Mouse (Mus musculus) right cerebral cortex, postnatal 25 days (tissue): ENCODE measurements around the gene Ccpg1.

Experiments
- DNase-seq: peaks from one replicate; pipeline ENCODE4 v3.0.0; 2022

The Ccpg1 gene

GRCm38 (mm10) chr9:72996806-72997205, 11.6 kb downstream of the Ccpg1 start:
- no peak for DNase-seq

GRCm38 (mm10) chr9:73000487-73000886, 15.3 kb downstream of the Ccpg1 start:
- no peak for DNase-seq

DNA sequence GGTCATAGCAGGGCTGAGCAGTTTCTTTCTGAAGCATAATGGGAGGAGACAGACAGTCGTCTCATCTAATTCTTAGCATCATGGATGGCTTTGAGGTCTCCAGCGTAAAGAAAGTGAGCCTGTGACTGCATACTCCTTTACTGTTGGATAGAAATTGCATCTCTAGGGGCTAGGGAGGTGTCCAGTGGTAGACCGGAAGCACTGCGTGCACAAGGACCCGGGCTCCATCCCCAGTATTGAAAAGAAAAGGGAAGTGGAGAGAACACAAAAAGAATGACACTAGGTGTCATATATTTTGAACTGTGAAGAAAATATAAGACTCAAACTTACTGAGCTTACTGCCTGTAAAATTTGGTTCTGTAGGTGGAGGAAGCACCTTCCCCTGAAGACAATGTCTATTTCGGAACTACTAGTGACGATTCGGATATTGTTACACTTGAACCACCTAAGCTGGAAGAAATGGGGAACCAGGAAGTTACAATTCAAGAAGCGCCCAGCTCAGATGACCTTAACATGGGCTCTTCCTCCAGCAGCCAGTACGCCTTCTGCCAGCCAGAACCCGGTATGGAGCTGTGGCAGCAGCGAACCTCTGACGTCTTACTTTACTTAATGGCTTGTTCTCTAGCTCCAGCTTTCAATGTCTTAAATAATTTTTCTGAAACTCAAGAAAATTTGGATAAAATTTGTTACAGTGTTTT, 16.2 kb downstream of the Ccpg1 start:
- no peak for DNase-seq

GRCm38 (mm10) chr9:73002177-73002576, 16.9 kb downstream of the Ccpg1 start:
- no peak for DNase-seq

- no peak for DNase-seq
Observed at GRCm38 (mm10) chr9:73004076-73004475, 18.8 kb downstream of the Ccpg1 start.

- no peak for DNase-seq
Observed at GRCm38 (mm10) chr9:73005106-73005505, 19.9 kb downstream of the Ccpg1 start.

DNA sequence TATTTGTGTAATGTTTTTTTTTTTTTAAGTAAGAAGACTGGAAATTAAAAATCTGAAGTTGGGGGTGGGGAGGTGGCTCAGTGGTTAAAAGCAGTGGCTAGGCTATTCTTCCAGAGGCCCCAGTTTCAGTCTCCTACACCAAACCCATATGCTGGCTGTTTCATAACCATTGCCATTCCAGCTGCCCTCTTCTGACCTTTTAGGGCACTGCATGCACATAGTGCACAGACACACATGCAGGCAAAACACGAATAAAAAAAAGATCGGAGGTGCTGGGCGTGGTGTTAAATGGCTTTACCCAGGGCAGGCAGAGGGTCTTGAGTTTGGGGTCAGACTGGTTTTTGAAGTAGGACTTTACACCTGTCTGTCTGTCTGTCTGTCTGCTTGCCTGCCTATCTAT, 20.9 kb downstream of the Ccpg1 start:
- no peak for DNase-seq

DNA sequence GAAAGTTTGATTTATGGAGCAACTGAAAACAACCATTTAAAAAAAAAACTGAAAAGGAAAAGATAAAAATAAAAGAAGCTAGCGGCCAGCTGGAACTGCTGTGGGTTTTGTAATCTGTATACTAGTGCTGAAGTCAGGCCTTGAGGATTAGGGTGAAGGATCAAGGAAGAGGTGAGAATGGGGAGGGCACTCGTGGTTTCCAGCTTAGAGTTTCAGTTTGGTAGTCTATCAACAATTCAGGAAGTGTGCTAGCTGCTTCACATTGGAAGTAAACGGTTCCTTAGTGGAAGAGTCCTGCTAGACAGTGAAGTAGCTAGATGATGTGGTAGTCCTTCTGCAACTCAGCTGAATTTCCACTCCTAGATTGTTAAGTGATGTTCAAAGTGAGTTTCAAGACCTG, 23.2 kb downstream of the Ccpg1 start:
- DNase-seq = no peak

GRCm38 (mm10) chr9:73012629-73013028, 27.4 kb downstream of the Ccpg1 start:
- DNase-seq = no peak

DNA sequence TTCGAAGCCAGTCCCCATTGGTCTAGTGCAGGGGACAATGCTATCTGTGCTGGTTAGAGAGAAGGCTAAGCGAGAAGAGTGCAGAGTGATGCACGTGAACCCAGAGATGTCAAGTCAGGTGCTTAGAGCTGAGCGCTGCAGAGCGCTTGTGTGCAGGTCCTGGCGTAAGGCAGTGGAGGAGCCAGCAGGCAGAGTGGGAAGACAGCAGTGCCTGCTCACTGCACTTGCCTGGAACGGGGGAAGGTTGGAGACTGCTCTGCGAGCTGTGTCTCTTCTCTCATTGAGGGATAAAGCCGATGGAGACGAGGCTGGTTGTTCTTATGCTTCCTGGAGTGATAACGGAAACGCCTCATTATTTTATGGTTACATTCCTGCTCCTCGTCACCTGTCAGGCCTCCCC, 29.5 kb downstream of the Ccpg1 start:
- DNase-seq = no peak

DNA sequence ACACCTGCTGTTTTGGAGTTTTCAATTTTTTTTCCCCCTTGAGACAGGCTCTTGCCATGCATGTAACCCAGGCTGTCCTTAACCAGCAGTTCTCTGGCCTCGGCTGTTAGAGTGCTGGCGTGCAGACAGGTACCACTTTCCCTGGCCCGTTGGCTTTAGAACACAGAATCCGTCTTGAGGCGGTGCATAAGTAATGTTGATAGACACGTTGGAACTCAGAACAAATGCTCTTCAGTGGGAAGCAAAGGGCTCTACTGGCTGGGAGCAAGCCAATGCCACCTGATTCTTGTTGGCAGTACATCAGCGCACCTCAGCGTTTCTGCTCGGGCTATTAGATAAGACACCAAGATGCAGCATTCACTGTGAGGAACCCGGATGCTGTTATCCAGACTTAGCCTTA, 34.6 kb downstream of the Ccpg1 start:
- no peak for DNase-seq

DNA sequence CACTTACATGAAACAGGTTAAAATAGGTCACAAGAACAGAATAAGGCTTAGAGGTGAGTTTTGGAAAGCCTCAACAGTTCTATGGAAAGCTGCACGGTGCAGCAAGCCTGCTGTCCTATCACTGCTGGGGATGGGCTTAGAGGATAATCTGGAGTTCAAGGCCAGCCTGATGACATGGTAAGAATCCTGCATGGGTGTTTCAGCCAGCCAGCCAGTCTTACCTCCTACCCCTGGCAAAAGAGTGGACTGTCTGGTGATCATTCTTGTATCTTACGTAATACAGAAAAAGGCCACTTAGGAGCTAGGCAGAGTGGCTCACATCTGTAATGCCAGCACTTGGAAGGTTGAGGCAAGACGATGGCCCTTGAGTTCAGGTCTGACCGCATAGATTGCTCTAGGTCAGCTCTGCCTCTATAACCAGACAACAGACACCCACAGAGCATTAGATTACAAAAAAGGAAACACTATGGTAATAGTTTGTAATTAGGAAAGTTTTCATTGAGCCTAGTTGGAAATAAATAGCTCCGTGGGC, 35.4 kb downstream of the Ccpg1 start:
- no peak for DNase-seq

DNA sequence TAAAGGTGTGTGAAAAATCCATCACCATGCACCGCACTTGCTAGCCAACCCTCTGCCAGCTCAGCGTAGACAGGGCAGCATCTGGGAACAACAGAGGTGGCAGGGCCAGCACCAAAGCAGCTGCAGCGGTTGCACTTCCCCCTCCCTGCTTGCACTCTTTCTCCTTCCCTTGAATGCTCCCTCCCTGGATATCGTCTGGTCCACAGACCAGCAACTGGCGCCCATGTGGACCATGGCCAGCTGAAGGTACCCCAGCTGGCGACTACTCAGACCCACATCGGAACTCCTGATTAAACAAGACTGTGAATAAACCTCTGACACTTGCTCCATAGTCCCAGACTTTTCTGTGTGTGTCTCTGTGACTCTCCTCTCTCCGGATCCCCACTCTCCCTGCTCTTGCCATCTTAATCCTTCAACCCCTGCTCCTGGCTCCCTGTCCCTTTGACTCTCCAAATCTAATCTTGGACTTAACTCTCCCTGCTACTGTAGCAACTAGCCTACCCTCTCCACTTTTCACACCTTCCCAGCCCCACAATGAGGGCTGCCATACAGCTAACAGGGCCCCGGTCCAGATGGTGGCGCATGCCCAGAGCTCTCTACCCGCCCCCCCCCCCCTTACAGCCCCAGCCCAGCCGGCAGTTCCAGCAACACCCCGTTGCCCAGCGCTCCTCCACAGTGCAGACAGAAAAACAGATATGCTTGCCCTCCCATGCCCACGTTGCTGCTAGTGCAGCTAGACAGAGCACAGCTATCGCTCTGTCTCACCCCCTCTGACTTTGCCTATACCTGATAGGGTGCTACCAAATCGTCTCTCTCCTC, 40.8 kb downstream of the Ccpg1 start:
- peak; percentile 31 for DNase-seq

- DNase-seq = no peak
Observed at GRCm38 (mm10) chr9:73030443-73030842, 45.2 kb downstream of the Ccpg1 start.

GRCm38 (mm10) chr9:73031421-73031820, 46.2 kb downstream of the Ccpg1 start:
- DNase-seq = no peak

- no peak for DNase-seq
Observed at GRCm38 (mm10) chr9:73033406-73033805, 48.2 kb downstream of the Ccpg1 start.

- DNase-seq = peak; percentile 92
Observed at GRCm38 (mm10) chr9:73039222-73039945, 54.2 kb downstream of the Ccpg1 start.

- DNase-seq = no peak
Observed at GRCm38 (mm10) chr9:73040080-73040479, 54.9 kb downstream of the Ccpg1 start, which contains the start of gene Pigb. Pigb (minus strand) TSS chr9:73040378.

- DNase-seq = peak; percentile 66
Observed at GRCm38 (mm10) chr9:73044146-73045079, 59.2 kb downstream of the Ccpg1 start, which contains the start of gene Rab27a. Rab27a (plus strand) TSS chr9:73044854.

DNA sequence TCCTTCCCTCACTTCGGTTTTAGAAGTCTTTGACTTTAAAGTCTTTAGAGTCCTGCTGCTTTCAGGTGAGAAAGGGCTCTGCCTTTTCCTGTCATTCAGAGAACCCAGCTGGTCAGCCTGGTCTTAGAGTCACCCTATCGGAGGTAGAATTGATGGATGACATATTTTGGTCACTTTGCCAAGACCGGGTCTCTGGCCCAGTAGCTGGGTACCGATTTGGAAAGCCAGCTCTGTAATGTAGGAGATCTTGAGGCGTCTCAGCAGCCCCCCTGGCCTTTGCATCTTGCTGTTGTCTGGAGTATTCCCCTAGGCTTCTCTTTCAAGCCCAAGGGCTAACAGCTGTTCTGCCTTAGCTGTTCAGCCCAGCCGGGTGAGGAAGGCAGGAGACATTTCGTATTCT, 60.0 kb downstream of the Ccpg1 start:
- no peak for DNase-seq

- DNase-seq = no peak
Observed at GRCm38 (mm10) chr9:73045711-73046110, 60.5 kb downstream of the Ccpg1 start.

DNA sequence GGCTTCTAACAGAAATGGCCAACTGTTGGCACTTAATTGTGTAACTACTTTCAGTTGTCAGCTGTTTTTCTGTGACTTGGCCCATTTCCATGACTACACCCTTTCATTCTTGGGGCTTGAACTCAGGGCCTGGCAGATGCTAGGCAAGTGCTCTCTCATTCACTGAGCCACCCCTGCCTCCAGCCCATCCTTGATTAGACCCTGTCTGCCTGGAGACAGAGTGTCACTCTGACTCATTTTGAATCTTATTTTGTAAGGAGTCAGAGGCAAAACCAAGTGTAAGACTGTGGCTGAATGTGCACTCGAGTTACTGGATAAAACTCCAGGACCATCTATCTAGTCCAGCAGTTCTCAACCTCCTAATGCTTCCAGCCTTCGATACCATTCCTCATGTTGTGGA, 62.7 kb downstream of the Ccpg1 start:
- DNase-seq = no peak
